Mouse (Mus musculus) cerebellum, adult 11-12 months (tissue): ENCODE data around the gene Mdm4.

Source experiments
- DNase-seq: peaks from one replicate; pipeline ENCODE4 v3.0.0; 2022

Gene Mdm4

DNA sequence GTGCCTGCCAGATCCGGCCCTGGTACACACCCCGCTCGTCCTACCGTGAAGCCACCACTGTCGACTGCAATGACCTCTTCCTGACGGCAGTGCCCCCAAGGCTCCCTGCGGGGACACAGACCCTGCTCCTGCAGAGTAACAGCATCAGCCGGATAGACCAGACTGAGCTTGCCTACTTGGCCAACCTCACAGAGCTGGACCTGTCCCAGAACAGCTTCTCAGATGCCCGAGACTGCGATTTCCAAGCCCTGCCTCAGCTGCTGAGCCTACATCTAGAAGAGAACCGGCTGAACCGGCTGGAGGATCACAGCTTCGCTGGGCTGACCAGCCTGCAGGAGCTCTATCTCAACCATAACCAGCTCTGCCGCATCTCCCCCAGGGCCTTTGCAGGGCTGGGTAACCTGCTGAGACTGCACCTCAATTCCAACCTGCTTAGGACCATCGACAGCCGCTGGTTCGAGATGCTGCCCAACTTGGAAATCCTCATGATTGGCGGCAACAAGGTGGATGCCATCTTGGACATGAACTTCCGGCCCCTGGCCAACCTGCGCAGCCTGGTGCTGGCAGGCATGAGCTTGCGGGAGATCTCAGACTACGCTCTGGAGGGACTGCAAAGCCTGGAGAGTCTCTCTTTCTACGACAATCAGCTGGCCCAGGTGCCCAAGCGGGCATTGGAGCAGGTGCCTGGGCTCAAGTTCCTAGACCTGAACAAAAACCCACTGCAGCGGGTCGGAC lies 92.9 kb downstream of the Mdm4 start:
- DNase-seq, result peak; percentile 43

DNA sequence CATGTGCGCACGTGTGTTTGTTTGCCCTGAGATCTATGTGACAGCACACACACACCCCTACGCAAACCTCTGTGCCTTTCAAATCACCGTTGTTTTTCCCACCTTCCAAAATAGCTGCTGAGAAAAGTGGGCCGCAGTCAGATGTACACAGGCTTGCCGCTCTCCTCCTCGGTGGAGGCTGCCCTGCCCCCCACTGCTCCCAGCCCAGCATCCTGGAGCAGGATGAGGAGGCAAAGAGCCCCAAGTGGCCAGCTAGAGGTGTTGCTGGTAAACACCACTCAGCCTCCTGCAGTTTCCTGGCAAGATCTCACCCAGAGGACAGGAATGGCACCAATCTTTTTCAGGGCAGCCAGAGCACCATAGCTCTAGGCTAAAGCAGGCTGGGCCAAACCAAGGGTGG lies 95.5 kb downstream of the Mdm4 start:
- DNase-seq, result peak; percentile 88

DNA sequence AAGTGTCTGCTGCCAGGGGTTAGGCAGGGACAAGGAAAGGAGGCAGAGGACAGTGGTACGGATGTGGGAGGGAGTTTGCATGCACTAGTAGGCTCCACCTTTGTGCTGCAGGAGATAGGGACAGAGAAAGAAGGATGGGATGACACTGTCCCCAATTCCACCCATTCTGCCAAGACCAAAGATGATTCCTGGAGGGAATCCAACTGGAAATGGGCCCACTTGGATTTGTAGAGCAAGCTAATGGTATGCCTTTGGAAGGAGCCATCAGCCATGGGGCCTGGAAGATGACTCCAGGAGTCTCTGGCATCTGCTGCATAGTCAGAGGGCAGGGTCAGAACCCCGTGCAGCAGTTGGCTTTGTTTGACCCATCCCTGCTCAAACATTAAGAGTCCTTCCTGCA lies 97.9 kb downstream of the Mdm4 start:
- DNase-seq, result peak; percentile 85

DNA sequence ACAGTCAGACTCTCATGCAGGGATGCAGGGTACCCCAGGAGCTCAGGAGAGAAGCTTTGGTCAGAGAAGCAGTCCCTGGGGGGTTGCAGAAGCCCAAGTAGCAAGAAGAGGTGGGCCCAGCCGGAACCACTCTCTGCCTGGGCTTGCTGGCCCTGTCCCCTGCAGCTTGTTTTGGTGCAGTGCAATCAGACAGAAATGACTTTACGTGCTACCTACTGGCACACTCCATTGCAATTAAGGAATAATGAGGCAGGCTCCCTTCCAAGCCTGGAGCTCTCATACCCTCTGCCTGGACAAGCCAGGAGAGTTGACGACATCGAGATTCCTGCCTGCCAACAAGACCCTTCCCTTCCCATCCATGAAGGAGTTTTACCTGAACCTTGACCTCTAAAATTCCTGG lies 100.1 kb downstream of the Mdm4 start:
- no peak for DNase-seq

DNA sequence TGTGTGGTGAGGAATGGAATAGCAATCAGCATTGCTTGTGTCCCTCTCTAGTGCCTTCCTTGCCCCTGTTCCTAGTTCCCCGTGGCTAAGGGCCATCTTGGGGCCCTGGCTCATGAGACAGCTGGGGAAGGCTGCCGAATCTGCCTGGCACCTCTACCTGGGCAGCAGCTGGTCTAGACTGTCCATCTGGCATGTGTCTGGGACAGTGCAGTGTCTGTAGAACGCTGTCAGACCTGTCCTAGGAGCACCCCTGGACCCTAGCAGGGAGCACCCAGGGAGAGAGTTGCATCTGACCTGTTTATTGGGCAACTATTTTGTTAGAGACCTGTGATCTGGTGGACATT lies 101.5 kb downstream of the Mdm4 start:
- DNase-seq, result no peak

DNA sequence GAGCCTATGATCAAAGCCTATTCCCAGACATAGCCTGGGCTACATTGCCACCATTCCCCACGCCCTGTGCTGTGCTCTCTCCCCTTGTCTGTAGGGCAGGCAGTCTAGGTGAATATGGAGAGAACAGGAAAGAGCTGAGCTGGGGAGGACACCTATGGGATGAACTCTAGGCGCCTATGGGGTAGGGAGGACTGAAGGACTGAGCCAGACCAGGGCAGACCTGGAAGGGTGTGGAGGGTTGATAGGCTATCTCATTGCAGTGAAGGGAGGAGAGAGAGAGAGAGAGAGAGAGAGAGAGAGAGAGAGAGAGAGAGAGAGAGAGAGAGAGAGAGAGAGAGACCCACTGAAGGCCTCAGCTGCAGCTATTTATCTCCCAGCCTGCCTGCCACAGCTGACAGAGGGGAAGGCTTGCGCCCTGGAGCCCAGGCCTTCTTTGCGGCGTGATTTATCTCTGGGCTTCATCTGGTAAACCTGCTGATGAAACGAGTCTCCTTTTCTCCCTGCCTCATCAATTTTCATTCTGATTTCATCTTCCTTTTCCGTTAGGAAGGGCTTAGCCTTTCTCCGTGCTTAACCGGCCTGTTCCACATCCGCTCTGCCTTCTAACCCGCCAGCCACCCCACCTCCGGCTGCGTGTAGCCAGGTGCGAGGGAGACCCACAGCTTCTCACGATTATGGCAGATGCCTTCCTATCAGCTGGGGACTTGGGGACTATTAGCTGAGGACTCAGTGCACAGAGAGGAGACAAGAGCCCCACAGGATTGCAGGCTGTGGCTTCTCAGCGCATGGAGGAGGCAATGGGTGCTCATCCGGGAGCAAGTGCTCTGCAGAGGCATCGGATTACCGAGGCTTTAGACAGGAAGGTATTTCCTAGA lies 102.1 kb downstream of the Mdm4 start:
- DNase-seq, result no peak

DNA sequence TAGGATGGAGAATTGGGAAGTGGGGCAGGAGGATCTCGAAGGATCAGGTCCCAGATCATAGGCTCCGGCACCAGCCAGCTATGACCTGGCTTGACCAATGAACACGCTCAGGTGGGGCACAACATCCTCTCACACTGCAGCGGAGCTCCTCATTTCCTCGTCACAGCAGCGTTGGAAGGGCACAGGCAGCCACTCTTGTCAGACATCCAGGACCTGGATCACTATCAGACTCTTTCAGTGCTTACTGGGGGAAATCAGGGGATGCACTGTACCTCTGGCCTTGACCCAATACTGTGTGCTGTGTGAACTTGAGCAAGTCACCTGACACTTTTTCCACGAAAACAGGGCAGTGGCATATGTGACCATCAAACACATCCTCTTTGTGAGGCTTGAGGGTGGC lies 105.1 kb downstream of the Mdm4 start:
- no peak for DNase-seq

DNA sequence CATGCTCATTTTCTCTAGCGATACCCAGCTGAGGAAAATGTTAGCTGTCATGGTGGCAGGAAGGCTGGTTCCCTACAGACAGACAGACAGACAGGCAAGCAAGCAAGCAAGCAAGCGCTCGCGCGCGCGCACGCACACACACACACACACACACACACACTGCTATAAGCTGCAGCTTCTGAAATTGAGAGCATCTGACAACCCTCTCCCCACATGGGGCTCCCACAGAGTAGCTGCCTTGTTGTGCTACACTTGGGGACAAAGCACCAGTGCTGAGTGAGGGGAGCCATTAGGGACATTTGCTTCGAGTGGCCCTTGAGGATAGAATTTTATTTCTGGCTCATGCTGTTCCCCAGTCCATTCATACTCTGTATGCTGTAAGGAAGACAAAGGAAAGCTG lies 108.1 kb downstream of the Mdm4 start:
- DNase-seq, result no peak

DNA sequence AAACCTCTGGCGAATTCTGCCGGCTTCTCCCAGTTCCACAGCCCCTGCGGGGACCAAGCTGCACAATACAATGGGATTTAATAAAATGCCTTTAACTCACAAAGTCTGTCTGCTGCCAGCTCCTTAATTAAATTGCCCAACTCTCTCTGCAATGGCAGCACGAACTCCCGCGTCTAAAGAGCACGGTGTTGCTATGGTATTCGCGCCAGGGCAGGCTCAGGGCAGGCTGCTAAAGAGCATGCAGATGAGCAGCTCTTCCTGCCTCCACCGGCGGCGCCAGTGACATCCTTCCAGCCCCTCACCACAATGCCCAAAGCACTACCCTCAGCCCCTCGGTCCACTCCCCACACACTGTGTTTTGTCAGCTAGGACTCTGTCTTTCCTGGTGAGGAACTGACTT lies 109.3 kb downstream of the Mdm4 start:
- DNase-seq, result no peak

DNA sequence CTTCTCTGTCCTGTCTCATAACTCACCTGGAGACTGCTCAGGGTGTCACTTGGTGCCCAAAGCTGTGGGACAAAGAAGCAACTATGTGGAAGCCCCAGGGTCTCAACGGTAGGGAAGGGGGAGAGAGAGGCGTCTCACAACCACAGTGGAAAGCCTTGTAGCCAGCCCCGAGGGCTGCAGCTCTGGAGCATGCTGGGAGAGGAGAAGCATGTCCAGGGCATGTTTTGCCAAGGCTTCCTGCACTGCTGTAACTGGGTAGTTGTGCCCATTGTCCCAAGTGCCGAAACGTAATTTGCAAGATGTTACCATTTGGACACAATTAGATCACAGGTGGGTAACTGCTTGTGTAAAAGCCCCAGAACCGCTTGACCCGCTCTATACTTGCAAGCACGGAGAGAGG lies 111.1 kb downstream of the Mdm4 start:
- DNase-seq, result no peak

DNA sequence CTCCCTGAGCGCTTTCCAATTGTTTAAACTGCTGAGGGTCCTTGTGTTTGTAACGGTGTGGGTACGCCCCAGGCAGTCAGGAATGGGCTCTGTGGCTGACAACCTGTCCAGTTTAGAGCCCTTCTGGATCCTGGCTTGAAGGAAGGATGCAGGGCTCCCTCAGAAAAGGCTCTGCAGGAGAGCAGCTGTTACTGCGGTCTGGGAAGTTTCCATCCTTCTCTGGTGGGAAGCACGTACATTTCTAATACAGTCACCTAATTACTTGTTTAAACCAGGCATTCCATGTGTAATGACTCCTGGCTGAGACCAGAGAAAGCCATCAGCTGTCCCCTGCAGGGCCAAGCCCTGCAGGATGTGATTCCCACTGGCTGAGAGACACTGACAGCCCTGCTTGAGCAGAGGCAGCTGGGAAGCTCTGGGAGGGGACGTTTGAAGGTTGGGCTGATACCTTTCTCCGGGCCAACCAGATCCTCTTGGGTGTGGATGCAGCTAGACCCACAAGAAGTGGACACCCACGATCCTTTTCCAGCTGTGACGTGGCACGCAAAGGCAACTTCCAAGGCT lies 112.2 kb downstream of the Mdm4 start:
- no peak for DNase-seq

DNA sequence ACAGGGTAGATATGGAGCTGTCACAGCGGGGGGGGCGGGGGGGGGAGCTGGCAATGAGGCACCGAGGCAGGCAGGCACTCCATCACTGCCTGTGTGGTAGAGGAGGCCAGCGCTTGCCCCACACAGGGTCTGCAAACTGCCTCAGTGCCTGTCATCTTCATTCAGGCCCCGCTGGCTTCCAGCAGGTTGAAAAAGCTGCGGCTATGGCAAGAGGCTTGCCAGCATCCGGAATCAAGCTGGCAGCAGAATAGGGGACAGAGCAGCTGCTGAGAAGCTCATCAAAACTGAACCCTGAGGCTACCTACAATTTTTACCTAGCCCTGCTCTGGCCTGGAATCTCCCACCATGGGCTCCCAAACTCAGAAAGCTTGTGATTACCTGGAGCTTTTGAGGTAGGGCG lies 112.8 kb downstream of the Mdm4 start:
- DNase-seq, result peak; percentile 50

DNA sequence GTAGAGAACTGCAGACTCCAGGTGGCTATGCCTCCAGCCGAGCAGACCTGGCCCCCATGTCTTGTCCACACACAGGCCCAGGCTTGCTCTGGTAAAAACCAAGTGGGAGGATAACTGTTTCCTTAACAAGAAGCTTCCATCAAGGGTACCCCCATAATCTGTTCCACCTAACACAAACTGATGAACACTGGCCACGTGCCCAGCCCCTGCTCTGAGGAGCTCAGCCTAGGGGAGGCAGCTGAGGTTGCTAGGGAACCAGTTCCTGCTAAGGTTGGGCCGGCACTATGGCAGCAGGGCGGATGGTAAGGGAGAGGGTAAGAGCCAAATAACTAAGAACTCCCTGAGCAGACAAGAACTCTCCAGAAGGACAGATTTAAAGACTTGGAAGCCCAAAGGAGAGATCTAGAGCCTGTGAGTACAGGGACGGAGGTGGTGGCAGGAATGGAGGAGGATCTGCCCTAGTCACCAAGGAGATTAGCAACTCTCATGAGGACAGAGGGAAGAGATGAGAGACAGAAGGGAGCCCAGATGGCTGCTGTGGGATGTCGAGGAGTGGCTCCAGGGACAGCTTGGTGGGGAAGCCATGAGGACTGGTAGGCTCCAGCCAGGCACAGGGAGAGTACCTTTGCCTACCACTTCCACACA lies 114.4 kb downstream of the Mdm4 start:
- peak; percentile 68 for DNase-seq

DNA sequence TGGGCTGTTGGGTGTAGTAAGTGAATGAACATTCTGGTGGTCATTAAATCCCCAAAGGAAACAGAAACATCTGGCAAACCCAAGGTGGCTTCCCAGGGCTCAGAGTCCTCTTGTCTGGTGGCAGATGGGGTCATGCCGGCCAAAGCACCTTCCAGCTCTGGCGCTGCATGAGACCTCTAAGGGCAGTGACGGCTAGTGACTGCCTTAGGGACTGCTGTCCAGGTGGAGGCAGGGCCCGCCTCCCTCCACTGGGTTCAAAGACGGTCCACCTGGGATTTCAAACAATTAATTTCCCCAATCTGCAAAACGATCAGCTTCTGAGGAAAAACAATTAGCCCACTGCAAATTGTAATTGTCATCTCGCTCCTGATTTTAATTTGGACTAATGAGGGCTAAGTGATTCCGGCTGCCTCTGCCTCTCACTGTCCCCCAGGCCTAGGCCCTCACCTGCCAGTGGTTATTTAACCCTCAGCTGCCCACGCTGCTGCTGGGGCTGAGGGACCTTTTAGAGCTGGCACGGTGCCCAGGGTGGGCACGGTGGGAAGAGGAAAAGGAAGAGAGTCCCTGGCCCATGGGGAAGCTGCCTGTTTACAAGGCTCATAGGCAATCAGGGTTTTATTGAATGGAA lies 119.8 kb downstream of the Mdm4 start:
- no peak for DNase-seq

DNA sequence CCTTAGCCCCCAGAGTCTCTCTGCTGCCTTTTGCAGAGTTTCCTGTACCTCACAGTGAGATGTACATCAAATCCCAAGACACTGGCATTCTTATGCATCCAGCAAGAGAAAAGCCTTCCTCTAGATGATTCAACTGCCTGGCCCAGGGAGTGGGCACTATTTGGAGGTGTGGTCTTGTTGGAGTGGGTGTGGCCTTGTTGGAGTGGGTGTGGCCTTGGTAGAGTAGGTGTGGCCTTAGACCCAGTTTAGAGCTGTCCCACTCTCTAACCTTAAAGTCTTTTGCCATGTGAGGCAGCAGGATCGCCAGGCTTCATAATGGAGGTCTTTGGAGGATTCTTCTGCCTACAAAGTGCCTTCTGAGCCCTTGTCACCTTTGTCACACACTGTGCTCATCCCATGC lies 120.4 kb downstream of the Mdm4 start:
- no peak for DNase-seq
